Mouse (Mus musculus): ENCODE data around the gene Tbc1d10b. TPM values are rescaled to one million over a fixed set of nuclear protein-coding genes. Genes with fewer than 3 reads are reported as not detected.

Tbc1d10b gene
- total and polyA plus RNA-seq, 3 experiments: 37.4 to 70.3 TPM; not detected in 1

GRCm38 (mm10) chr7:127208553-127209438 is 528 bp upstream of the Tbc1d10b start, which contains the start of gene Mylpf (continued):
- TF ChIP-seq MXI1 (IDR thresholded peaks at IDR 0.05; ENCODE audit: low read depth, low read length) (peak; percentile 80; the same call in 1 of the 2 replicates), EP300 (IDR thresholded peaks at IDR 0.05; ENCODE audit: low read depth in 1 of 2, low read length in 2 of 2) (no peak; a peak in 1 of 4 replicates), NRF1 (IDR thresholded peaks at IDR 0.05; ENCODE audit: insufficient read depth, low read depth, low read length, poor library complexity, severe bottlenecking) (peak; percentile 89), MEF2A (IDR thresholded peaks at IDR 0.05; ENCODE audit: extremely low read depth, insufficient replicate concordance, low read depth, low read length, poor library complexity, severe bottlenecking) (peak; percentile 17; the same call in 1 of the 2 replicates), CHD2 (IDR thresholded peaks at IDR 0.05; ENCODE audit: low read length) (peak; percentile 58; the same call in 1 of the 2 replicates), BHLHE40 (IDR thresholded peaks at IDR 0.05; ENCODE audit: borderline replicate concordance, low read depth, low read length) (no peak), RCOR1 (IDR thresholded peaks at IDR 0.05; ENCODE audit: low read depth, low read length) (peak; percentile 67), HCFC1 (IDR thresholded peaks at IDR 0.05; ENCODE audit: low read depth, low read length) (peak; percentile 77), CHD1 (IDR thresholded peaks at IDR 0.05; ENCODE audit: low read depth, low read length) (no peak), TBP (IDR thresholded peaks at IDR 0.05; ENCODE audit: low read depth, low read length) (peak; percentile 96), TAL1 (IDR thresholded peaks at IDR 0.05; ENCODE audit: low read length) (no peak), POLR2AphosphoS2 (IDR thresholded peaks at IDR 0.05; ENCODE audit: low read length) (peak; percentile 77; the same call in 1 of the 2 replicates), SMC3 (IDR thresholded peaks at IDR 0.05; ENCODE audit: low read depth, low read length) (peak; percentile 41; the same call in 1 of the 2 replicates)

- peak overlapping the region; percentile 63 for H3K27ac ChIP-seq (ENCODE audit: control insufficient read depth, low read depth, low read length)
- H3K27me3 ChIP-seq (ENCODE audit: control insufficient read depth in 1 of 2, insufficient read depth in 2 of 2, low read length in 2 of 2): no peaks in the 10 kb centered on the region
- H3K4me3 ChIP-seq (ENCODE audit: control insufficient read depth in 1 of 2, insufficient read depth in 1 of 2, low read depth in 2 of 2, low read length in 2 of 2): peak overlapping the region; percentile 99
- peak overlapping the region; percentile 86 for H3K9ac ChIP-seq (ENCODE audit: control insufficient read depth, low read depth, low read length, poor library complexity, severe bottlenecking)
- peak; percentile 55 for DNase-seq (ENCODE audit: low read depth, low spot score)
- H3K36me3 ChIP-seq (ENCODE audit: control insufficient read depth in 1 of 2, insufficient read depth in 2 of 2, low read length in 2 of 2): peaks cover 4 to 19% of the 10 kb centered on the region in 2 experiments
- H3K4me1 ChIP-seq (ENCODE audit: control insufficient read depth in 1 of 2, insufficient read depth in 2 of 2, low read length in 2 of 2): peaks cover 0 to 21% of the 10 kb centered on the region in 2 experiments; a peak in 3 of 4 replicates
- H3K9me3 ChIP-seq (replicated peaks; ENCODE audit: insufficient read depth, low read length): no peaks in the 10 kb centered on the region
- H3K79me2 ChIP-seq (ENCODE audit: control insufficient read depth, insufficient read depth, low read length, poor library complexity): peaks cover 41% of the 10 kb centered on the region
- TF ChIP-seq GATA1 (IDR thresholded peaks at IDR 0.05; ENCODE audit: low read depth, low read length): no peak
- no peak for TF ChIP-seq RCOR1 (IDR thresholded peaks at IDR 0.05; ENCODE audit: low read depth, low read length)
- no peak for TF ChIP-seq TBP (IDR thresholded peaks at IDR 0.05; ENCODE audit: low read depth, low read length)
- no peak for TF ChIP-seq JUND (IDR thresholded peaks at IDR 0.05; ENCODE audit: low read depth, low read length)
- TF ChIP-seq SMC3 (IDR thresholded peaks at IDR 0.05; ENCODE audit: low read depth, low read length): no peak
- TF ChIP-seq ZKSCAN1 (IDR thresholded peaks at IDR 0.05; ENCODE audit: low read depth, low read length): no peak
- 0 out of 2 replicates have a peak, but pooled peaks have one; percentile 32 for TF ChIP-seq SIN3A (IDR thresholded peaks at IDR 0.05; ENCODE audit: low read length)
- no peak for TF ChIP-seq MAX (IDR thresholded peaks at IDR 0.05; ENCODE audit: low read length)
- TF ChIP-seq MEF2A (IDR thresholded peaks at IDR 0.05; ENCODE audit: extremely low read depth, insufficient replicate concordance, low read depth, low read length, poor library complexity, severe bottlenecking): no peak
- TF ChIP-seq POLR2AphosphoS2 (IDR thresholded peaks at IDR 0.05; ENCODE audit: low read length): no peak
- 0 out of 4 replicates have a peak, but pooled peaks of 1 of the 2 experiments have one; percentile 20 for TF ChIP-seq POLR2A (IDR thresholded peaks at IDR 0.05; ENCODE audit: control insufficient read depth in 1 of 2, insufficient read depth in 1 of 2, low read depth in 1 of 2, low read length in 2 of 2, poor library complexity in 1 of 2)
- TF ChIP-seq ZNF384 (IDR thresholded peaks at IDR 0.05; ENCODE audit: low read depth, low read length): no peak
- 0 out of 2 replicates have a peak, but pooled peaks have one; percentile 0 for TF ChIP-seq UBTF (IDR thresholded peaks at IDR 0.05; ENCODE audit: borderline replicate concordance, insufficient read depth, low read depth, low read length)
- TF ChIP-seq E2F4 (IDR thresholded peaks at IDR 0.05; ENCODE audit: borderline replicate concordance, low read depth, low read length): no peak
- no peak for TF ChIP-seq KAT2A (conservative IDR thresholded peaks at IDR 0.05; ENCODE audit: low read depth, low read length)
- TF ChIP-seq HCFC1 (IDR thresholded peaks at IDR 0.05; ENCODE audit: low read depth, low read length): 0 out of 2 replicates have a peak, but pooled peaks have one; percentile 8
- no peak for TF ChIP-seq POLR2AphosphoS5 (IDR thresholded peaks at IDR 0.05; ENCODE audit: borderline replicate concordance, low read depth, low read length)
- TF ChIP-seq NRF1 (IDR thresholded peaks at IDR 0.05; ENCODE audit: insufficient read depth, low read depth, low read length, poor library complexity, severe bottlenecking): no peak
Observed at GRCm38 (mm10) chr7:127207374-127208294, 634 bp downstream of the Tbc1d10b start.

Measured in MEL (cell line).